Mouse (Mus musculus): ENCODE data around the gene Fstl1.

The Fstl1 gene

GRCm38 (mm10) chr16:37824778-37825505, 48.3 kb downstream of the Fstl1 start:
- no peak for DNase-seq (ENCODE audit: low read depth)

GRCm38 (mm10) chr16:37826286-37826685, 49.6 kb downstream of the Fstl1 start:
- DNase-seq (ENCODE audit: low read depth), result no peak

- no peak for DNase-seq (ENCODE audit: low read depth)
Observed at GRCm38 (mm10) chr16:37831041-37831440, 54.4 kb downstream of the Fstl1 start.

- no peak for DNase-seq (ENCODE audit: low read depth)
Observed at GRCm38 (mm10) chr16:37837571-37837970, 60.9 kb downstream of the Fstl1 start.

GRCm38 (mm10) chr16:37842439-37842838, 65.8 kb downstream of the Fstl1 start:
- DNase-seq (ENCODE audit: low read depth), result no peak

- DNase-seq (ENCODE audit: low read depth), result no peak
Observed at GRCm38 (mm10) chr16:37843740-37844139, 67.1 kb downstream of the Fstl1 start.

GRCm38 (mm10) chr16:37845202-37845925, 68.7 kb downstream of the Fstl1 start:
- no peak for DNase-seq (ENCODE audit: low read depth)

- DNase-seq (ENCODE audit: low read depth), result no peak
Observed at GRCm38 (mm10) chr16:37847081-37847480, 70.4 kb downstream of the Fstl1 start.

GRCm38 (mm10) chr16:37851366-37851765, 74.7 kb downstream of the Fstl1 start:
- no peak for DNase-seq (ENCODE audit: low read depth)

- no peak for DNase-seq (ENCODE audit: low read depth)
Observed at GRCm38 (mm10) chr16:37853279-37853678, 76.6 kb downstream of the Fstl1 start.

GRCm38 (mm10) chr16:37854054-37854453, 77.4 kb downstream of the Fstl1 start:
- no peak for DNase-seq (ENCODE audit: low read depth)

GRCm38 (mm10) chr16:37854593-37854992, 77.9 kb downstream of the Fstl1 start:
- DNase-seq (ENCODE audit: low read depth), result no peak

- no peak for DNase-seq (ENCODE audit: low read depth)
Observed at GRCm38 (mm10) chr16:37855583-37855982, 78.9 kb downstream of the Fstl1 start.

- DNase-seq (ENCODE audit: low read depth), result no peak
Observed at GRCm38 (mm10) chr16:37856327-37856726, 79.7 kb downstream of the Fstl1 start.

- DNase-seq (ENCODE audit: low read depth), result no peak
Observed at GRCm38 (mm10) chr16:37857495-37857894, 80.8 kb downstream of the Fstl1 start.

GRCm38 (mm10) chr16:37860213-37860612, 83.5 kb downstream of the Fstl1 start:
- DNase-seq (ENCODE audit: low read depth), result no peak

GRCm38 (mm10) chr16:37861029-37861428, 84.4 kb downstream of the Fstl1 start, which contains the start of gene Gm36028:
Gene Gm36028, minus strand, starts transcription at chr16:37861146.
- DNase-seq (ENCODE audit: low read depth), result no peak

GRCm38 (mm10) chr16:37863876-37864275, 87.2 kb downstream of the Fstl1 start:
- DNase-seq (ENCODE audit: low read depth), result no peak

GRCm38 (mm10) chr16:37865841-37866240, 89.2 kb downstream of the Fstl1 start:
- DNase-seq (ENCODE audit: low read depth), result no peak

- DNase-seq (ENCODE audit: low read depth), result peak; percentile 88
Observed at GRCm38 (mm10) chr16:37867791-37868505, 91.3 kb downstream of the Fstl1 start, which contains the start of gene Lrrc58. Gene Lrrc58, plus strand, starts transcription at chr16:37868389.

- peak; percentile 61 for DNase-seq (ENCODE audit: low read depth)
Observed at GRCm38 (mm10) chr16:37868506-37869469, 92.1 kb downstream of the Fstl1 start.

Data from induced T-regulatory cell, adult 2 months (primary cell).